Mouse (Mus musculus) ES-E14 (cell line): ENCODE measurements around the gene Samd10. TPM values are rescaled to one million over a fixed set of nuclear protein-coding genes. Genes with fewer than 3 reads are reported as not detected.

Experiments
- DNase-seq: peaks from one replicate; pipeline ENCODE4 v3.0.0-alpha.2; 2013; ENCODE audit warnings: low read depth, low spot score
- H3K27ac ChIP-seq: 2 replicates; pipeline ENCODE4 v1.5.1; 2012; ENCODE audit warnings: low read depth, mild to moderate bottlenecking, low read length, moderate library complexity, mixed read lengths; ENCODE audit not compliant: poor library complexity, insufficient read depth, severe bottlenecking
- H3K36me3 ChIP-seq: 2 replicates; pipeline ENCODE4 v1.6.1; 2012; ENCODE audit warnings: mild to moderate bottlenecking, low read length, moderate library complexity, mixed read lengths; ENCODE audit not compliant: control insufficient read depth, poor library complexity, insufficient read depth, severe bottlenecking
- H3K4me1 ChIP-seq, 2 experiments: fragments of 150-350 bp in 1 of 2; sonication (generic) in 1 of 2; 2 replicates each; pipeline ENCODE4 v1.6.1; 2012; ENCODE audit warnings: low read length in 2 of 2, mild to moderate bottlenecking in 1 of 2, mixed read lengths in 1 of 2; ENCODE audit not compliant: control insufficient read depth in 2 of 2, insufficient read depth in 2 of 2, poor library complexity in 1 of 2
- H3K4me3 ChIP-seq, 2 experiments: fragments of 150-350 bp in 1 of 2; sonication (generic) in 1 of 2; 2 replicates each; pipeline ENCODE4 v1.5.1; 2012; ENCODE audit warnings: low read length in 2 of 2, low read depth in 1 of 2, mild to moderate bottlenecking in 1 of 2, mixed read lengths in 1 of 2; ENCODE audit not compliant: insufficient read depth in 1 of 2, poor library complexity in 1 of 2, severe bottlenecking in 1 of 2
- H3K9ac ChIP-seq: 2 replicates; pipeline ENCODE4 v1.6.1; 2012; ENCODE audit warnings: low read depth, mild to moderate bottlenecking, low read length, mixed read lengths; ENCODE audit not compliant: poor library complexity, insufficient read depth, severe bottlenecking
- H3K9me3 ChIP-seq: fragments of 150-350 bp; sonication (generic); 2 replicates; pipeline ENCODE4 v1.6.1; 2012; ENCODE audit warnings: low read depth, mild to moderate bottlenecking, low read length; ENCODE audit not compliant: control insufficient read depth, insufficient read depth
- CHD2 ChIP-seq: IDR thresholded peaks from 2 replicates; pipeline ENCODE4 v1.6.1; 2014; ENCODE audit warnings: mild to moderate bottlenecking, low read depth, low read length, inconsistent platforms
- HCFC1 ChIP-seq: IDR thresholded peaks from 2 replicates; pipeline ENCODE4 v1.6.1; 2012; ENCODE audit warnings: low read length, inconsistent platforms, borderline replicate concordance; ENCODE audit not compliant: insufficient read depth
- MAFK ChIP-seq: IDR thresholded peaks from 2 replicates; pipeline ENCODE4 v1.6.1; 2014; ENCODE audit warnings: mild to moderate bottlenecking, low read depth, low read length, inconsistent platforms; ENCODE audit not compliant: insufficient read depth
- ZC3H11A ChIP-seq: IDR thresholded peaks from 2 replicates; pipeline ENCODE4 v1.6.1; 2012; ENCODE audit warnings: low read depth, mild to moderate bottlenecking, inconsistent platforms, low read length, borderline replicate concordance
- ZNF384 ChIP-seq: IDR thresholded peaks from 2 replicates; pipeline ENCODE4 v1.6.1; 2012; ENCODE audit warnings: low read depth, low read length, inconsistent platforms
- in situ Hi-C, 2 experiments: fragments of 600-800 bp; cut with MboI; formaldehyde crosslinking; loops; one replicate each; pipeline ENCODE4 v1.15.1; 2025; ENCODE audit warnings: low sequenced_read_pairs in 2 of 2, inconsistent platforms in 1 of 2; ENCODE audit not compliant: unreplicated experiment in 2 of 2
- total RNA-seq: library from RNA; depleted of rRNA; stranded (reverse); fragments of 300-350 nt; gene quantifications from 2 replicates; pipeline ENCODE4 v1.2.3, GENCODE M21; 2012; rRNA removed

Samd10 gene
- total RNA-seq, 1 experiment, result 3.4 TPM

DNA sequence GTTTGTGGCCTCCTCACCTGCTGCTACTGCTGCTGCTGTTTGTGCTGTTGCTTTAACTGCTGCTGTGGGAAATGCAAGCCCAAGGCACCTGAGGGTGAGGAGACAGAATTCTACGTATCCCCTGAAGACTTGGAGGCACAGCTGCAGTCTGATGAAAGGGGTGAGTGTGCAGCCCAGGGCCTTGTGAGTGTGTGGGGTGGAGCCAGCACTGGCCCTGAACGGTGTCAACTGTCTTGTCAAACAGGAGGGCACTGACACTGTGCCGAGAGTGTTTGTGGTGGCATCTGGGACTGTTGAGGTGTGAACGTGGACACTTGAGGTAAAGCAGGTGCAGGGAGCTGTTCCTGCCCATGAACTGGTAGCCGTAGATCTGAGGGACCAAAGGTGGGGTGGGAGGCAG is 50.3 kb downstream of the Samd10 start:
- in situ Hi-C loops, result no loop called here
- H3K9me3 ChIP-seq, result no peaks in the 10 kb centered on the region

DNA sequence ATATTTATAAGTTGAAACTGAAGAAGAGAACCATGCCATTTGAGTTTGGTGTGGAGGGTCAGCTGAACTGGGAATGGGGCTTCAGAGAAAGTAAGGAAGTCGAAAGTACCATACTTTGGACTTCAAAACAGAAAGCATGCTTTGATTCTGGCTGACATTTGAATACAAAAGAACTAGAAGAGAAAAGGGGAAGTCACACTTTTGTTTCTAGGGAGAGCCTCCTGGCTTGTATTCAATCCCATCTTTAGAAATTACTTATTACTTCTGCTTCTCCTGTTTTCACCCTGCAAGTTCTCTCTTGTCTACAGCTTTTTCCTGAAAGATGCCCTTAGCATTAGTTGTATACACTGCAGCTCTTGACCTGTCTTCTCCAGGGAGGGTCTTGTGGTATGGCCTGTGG is 50.8 kb downstream of the Samd10 start:
- Histone ChIP-seq H3K36me3 (peaks cover 30% of the 10 kb centered on the region), H3K9me3 (no peaks in the 10 kb centered on the region), H3K9ac (no peak overlapping the region), H3K27ac (no peak overlapping the region), H3K4me3 (no peak overlapping the region), H3K4me1 (no peaks in the 10 kb centered on the region)
- no peak for DNase-seq
- TF ChIP-seq CHD2, result no peak
- TF ChIP-seq MAFK, result no peak
- no peak for TF ChIP-seq ZNF384
- TF ChIP-seq ZC3H11A, result no peak
- TF ChIP-seq HCFC1, result no peak
- in situ Hi-C loops, result no loop called here

More for the DNA sequence above, 50.3 kb downstream of the Samd10 start:
- Histone ChIP-seq H3K4me1 (no peaks in the 10 kb centered on the region), H3K9ac (no peak overlapping the region), H3K36me3 (peaks cover 30% of the 10 kb centered on the region), H3K27ac (no peak overlapping the region), H3K4me3 (no peak overlapping the region)
- no peak for DNase-seq
- TF ChIP-seq ZC3H11A (no peak), CHD2 (no peak), HCFC1 (no peak), ZNF384 (no peak), MAFK (no peak)

DNA sequence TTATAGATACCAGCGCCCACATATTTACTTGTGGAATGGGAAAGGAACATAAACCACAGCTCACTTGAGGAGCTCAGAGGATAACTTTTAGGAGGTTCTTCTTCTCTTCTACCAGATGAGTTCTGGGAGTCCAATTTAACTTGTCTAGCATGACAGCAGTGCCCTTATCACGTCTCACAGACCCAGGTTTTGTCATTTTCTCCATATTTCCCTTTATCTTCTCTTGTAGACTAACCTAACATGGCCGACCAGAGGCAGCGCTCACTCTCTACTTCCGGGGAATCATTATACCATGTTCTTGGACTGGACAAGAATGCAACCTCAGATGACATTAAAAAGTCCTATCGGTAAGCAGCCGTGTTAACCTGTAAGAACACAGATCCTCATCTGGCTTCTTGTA is 52.9 kb downstream of the Samd10 start:
- no peak for TF ChIP-seq CHD2
- no peak for TF ChIP-seq MAFK
- TF ChIP-seq HCFC1, result no peak
- TF ChIP-seq ZC3H11A, result no peak
- no peak for TF ChIP-seq ZNF384
- no peaks in the 10 kb centered on the region for H3K9me3 ChIP-seq
- in situ Hi-C loops, result no loop called here
- DNase-seq, result no peak
- H3K36me3 ChIP-seq, result peaks cover 28% of the 10 kb centered on the region
- no peak overlapping the region for H3K4me3 ChIP-seq
- no peaks in the 10 kb centered on the region for H3K4me1 ChIP-seq
- no peak overlapping the region for H3K9ac ChIP-seq
- H3K27ac ChIP-seq, result no peak overlapping the region

Other genes with a start within 250 kb of the Samd10 start
- gene Zgpat, start 234.3 kb downstream of the Samd10 start, total RNA-seq, result 43.5 and 61.3 TPM in 2 replicates
- gene Arfrp1, start 233.8 kb downstream of the Samd10 start, total RNA-seq, result 32.8 and 36.3 TPM in 2 replicates
- gene Lime1, start 219.1 kb downstream of the Samd10 start, total RNA-seq, result 30.8 and 48.9 TPM in 2 replicates
- gene Zbtb46, start 139.8 kb downstream of the Samd10 start, total RNA-seq, result 4.4 and 5.1 TPM in 2 replicates
- gene Abhd16b, start 106.0 kb downstream of the Samd10 start, total RNA-seq, result 0.36 and 0.53 TPM in 2 replicates
- 111 TPM in 2 replicates for gene Tpd52l2, start 102.1 kb downstream of the Samd10 start, total RNA-seq
- gene Dnajc5, start 78.7 kb downstream of the Samd10 start, total RNA-seq, result 67.2 and 87.6 TPM in 2 replicates
- 24.0 and 34.5 TPM in 2 replicates for gene Uckl1, start 14.3 kb downstream of the Samd10 start, total RNA-seq
- 58.7 and 67.8 TPM in 2 replicates for gene Prpf6, start 7.3 kb downstream of the Samd10 start, total RNA-seq
- 38.2 and 50.7 TPM in 2 replicates for gene Zfp512b, start 6.4 kb downstream of the Samd10 start, total RNA-seq
- gene Gm29797, start 57.8 kb upstream of the Samd10 start, total RNA-seq, result 1.8 and 9.3 TPM in 2 replicates
- gene Sox18, start 72.4 kb upstream of the Samd10 start, total RNA-seq, result 0.36 and 0.42 TPM in 2 replicates
- gene Tcea2, start 81.1 kb upstream of the Samd10 start, total RNA-seq, result 11.4 and 23.0 TPM in 2 replicates
- 27.3 and 31.7 TPM in 2 replicates for gene Rgs19, start 94.8 kb upstream of the Samd10 start, total RNA-seq
- gene Lkaaear1, start 99.2 kb upstream of the Samd10 start, total RNA-seq, result not detected in 2 replicates
- 2.9 and 3.0 TPM in 2 replicates for gene Oprl1, start 115.8 kb upstream of the Samd10 start, total RNA-seq
- 0.09 TPM in 1 of 2 replicates, not detected in the other for gene Myt1, start 164.1 kb upstream of the Samd10 start, total RNA-seq
- 11.8 and 15.7 TPM in 2 replicates for gene Pcmtd2, start 238.6 kb upstream of the Samd10 start, total RNA-seq